In genomic region chr15:27189699-27190098, GRCm38 (mm10) we compare ENCODE assay signal across 8 mouse cellular contexts.
DNase-seq lines count a peak whose midpoint lies in the region; ATAC-seq and TF ChIP-seq lines count a peak whose summit lies in the region.

No protein-coding gene starts in this region.

- H3K9me3 ChIP-seq in heart, embryonic 10.5 days, result no peaks in the 10 kb centered on the region
- no peaks in the 10 kb centered on the region for H3K9me3 ChIP-seq in hindbrain, embryonic 10.5 days
- H3K9me3 ChIP-seq in midbrain, postnatal 0 days (ENCODE audit: low read length), result no peaks in the 10 kb centered on the region

- no peaks in the 10 kb centered on the region for H3K4me1 ChIP-seq in heart, embryonic 10.5 days
- no peaks in the 10 kb centered on the region for H3K4me1 ChIP-seq in hindbrain, embryonic 10.5 days (replicated peaks)
- H3K4me1 ChIP-seq in midbrain, postnatal 0 days (ENCODE audit: insufficient read depth, low read length), result no peaks in the 10 kb centered on the region

- WGBS in heart, embryonic 10.5 days, result 49% methylated on average over 4 of the region's 4 CpGs
- WGBS in hindbrain, embryonic 10.5 days, result 57% methylated on average over 4 of the region's 4 CpGs
- WGBS in midbrain, postnatal 0 days, result 35% methylated on average over 4 of the region's 4 CpGs

- no peak overlapping the region for H3K4me2 ChIP-seq in midbrain, postnatal 0 days (ENCODE audit: low read depth, low read length, poor library complexity, severe bottlenecking)

- peak; percentile 53 for DNase-seq in heart, adult 8-10 months (ENCODE audit: low spot score)
- no peak for DNase-seq in heart, embryonic 10.5 days (ENCODE audit: low spot score)
- DNase-seq in adrenal gland, adult 8-10 months, result peak; percentile 6
- peak; percentile 52 for DNase-seq in embryo, embryonic 9.5 days (ENCODE audit: extremely low spot score)
- DNase-seq in hindbrain, embryonic 10.5 days (ENCODE audit: low spot score), result peak; percentile 39
- peak; percentile 43 to 55 for DNase-seq in layer of hippocampus, postnatal 36 days
- peak; percentile 86 for DNase-seq in midbrain, postnatal 0 days (ENCODE audit: low spot score)
- no peak for DNase-seq in Muller cell, postnatal 12 days (ENCODE audit: inconsistent ontology term)

- H3K27me3 ChIP-seq in heart, embryonic 10.5 days (ENCODE audit: insufficient read depth, poor library complexity, severe bottlenecking), result no peaks in the 10 kb centered on the region
- no peaks in the 10 kb centered on the region for H3K27me3 ChIP-seq in hindbrain, embryonic 10.5 days (ENCODE audit: insufficient read depth, poor library complexity, severe bottlenecking)
- H3K27me3 ChIP-seq in midbrain, postnatal 0 days (ENCODE audit: insufficient read depth, low read length), result no peaks in the 10 kb centered on the region

- no peak overlapping the region for H3K9ac ChIP-seq in midbrain, postnatal 0 days (replicated peaks; ENCODE audit: low read length, poor library complexity, severe bottlenecking)

- no peaks in the 10 kb centered on the region for H3K36me3 ChIP-seq in heart, embryonic 10.5 days
- H3K36me3 ChIP-seq in hindbrain, embryonic 10.5 days, result no peaks in the 10 kb centered on the region
- no peaks in the 10 kb centered on the region for H3K36me3 ChIP-seq in midbrain, postnatal 0 days (ENCODE audit: insufficient read depth, low read length)

- peak; percentile 58 for ATAC-seq in midbrain, postnatal 0 days (ENCODE audit: low FRiP score)

- H3K27ac ChIP-seq in heart, embryonic 10.5 days, result no peak overlapping the region
- no peak overlapping the region for H3K27ac ChIP-seq in hindbrain, embryonic 10.5 days
- no peak overlapping the region for H3K27ac ChIP-seq in midbrain, postnatal 0 days (ENCODE audit: low read depth, low read length)

- no peak overlapping the region for H3K4me3 ChIP-seq in heart, embryonic 10.5 days
- H3K4me3 ChIP-seq in hindbrain, embryonic 10.5 days, result no peak overlapping the region
- H3K4me3 ChIP-seq in midbrain, postnatal 0 days (ENCODE audit: low read depth, low read length), result no peak overlapping the region

- peak; percentile 92 for TF ChIP-seq CTCF in midbrain, postnatal 0 days (IDR thresholded peaks at IDR 0.05)

Comparison
In these comparisons a context has a peak if more than half of its experiments do, and no peak if none do; other contexts are left out.
1. DNase-seq: peak in heart, adult 8-10 months (single experiment), adrenal gland, adult 8-10 months (single experiment), embryo, embryonic 9.5 days (single experiment), hindbrain, embryonic 10.5 days (single experiment), layer of hippocampus, postnatal 36 days (2 of 2) and midbrain, postnatal 0 days (single experiment); none in heart, embryonic 10.5 days (single experiment) and Muller cell, postnatal 12 days (single experiment).